Comparison of ENCODE assay signal across 8 mouse cellular contexts in genomic region chr5:32745705-32746655, GRCm38 (mm10). TPM values are rescaled to one million over a fixed set of nuclear protein-coding genes. Genes with fewer than 3 reads are reported as not detected.
A peak's percentile ranks its signal among the peaks of the same experiment; 100 is the strongest.
DNase-seq lines count a peak whose midpoint lies in the region; ATAC-seq lines count a peak whose summit lies in the region.

No protein-coding gene starts in this region.

- H3K9ac ChIP-seq in embryonic facial prominence, embryonic 13.5 days, result peak overlapping the region; percentile 44; the same call in 1 of the 2 replicates
- 0 out of 2 replicates have a peak overlapping the region, but pooled peaks have one; percentile 14 for H3K9ac ChIP-seq in limb, embryonic 15.5 days
- no peak overlapping the region for H3K9ac ChIP-seq in midbrain, embryonic 15.5 days

- H3K4me2 ChIP-seq in embryonic facial prominence, embryonic 13.5 days, result peak overlapping the region; percentile 41
- H3K4me2 ChIP-seq in limb, embryonic 15.5 days, result peak overlapping the region; percentile 45
- H3K4me2 ChIP-seq in midbrain, embryonic 15.5 days, result peak overlapping the region; percentile 19; the same call in 1 of the 2 replicates

- H3K27me3 ChIP-seq in embryonic facial prominence, embryonic 13.5 days, result no peaks in the 10 kb centered on the region
- no peaks in the 10 kb centered on the region for H3K27me3 ChIP-seq in limb, embryonic 15.5 days
- H3K27me3 ChIP-seq in midbrain, embryonic 15.5 days (replicated peaks), result no peaks in the 10 kb centered on the region

- DNase-seq in cerebellum, adult 11 months, result peak; percentile 28
- DNase-seq in heart, adult 8-10 months (ENCODE audit: low spot score), result peak; percentile 92
- peak; percentile 78 for DNase-seq in kidney, adult 9 months
- peak; percentile 24 for DNase-seq in spleen, adult 12 weeks (ENCODE audit: low spot score)

- ATAC-seq in cerebellum, adult (ENCODE audit: insufficient number of reproducible peaks, low FRiP score, low TSS enrichment), result no peak; the same call in 1 of the 2 replicates
- no peak; the same call in 1 of the 2 replicates for ATAC-seq in embryonic facial prominence, embryonic 13.5 days (ENCODE audit: insufficient number of reproducible peaks, insufficient read depth, low FRiP score, low TSS enrichment, low read depth)
- ATAC-seq in limb, embryonic 15.5 days (ENCODE audit: insufficient number of reproducible peaks, low FRiP score, low TSS enrichment, low read depth), result peak; percentile 70
- peak; percentile 34; the same call in 1 of the 2 replicates for ATAC-seq in midbrain, embryonic 15.5 days (replicated peaks)

- WGBS in embryonic facial prominence, embryonic 13.5 days, result 12% methylated on average over 10 of the region's 10 CpGs
- WGBS in limb, embryonic 15.5 days, result 17% methylated on average over 10 of the region's 10 CpGs
- WGBS in midbrain, embryonic 15.5 days, result 14% methylated on average over 9 of the region's 10 CpGs

- H3K4me1 ChIP-seq in embryonic facial prominence, embryonic 13.5 days, result peaks cover 15% of the 10 kb centered on the region
- H3K4me1 ChIP-seq in limb, embryonic 15.5 days, result peaks cover 10% of the 10 kb centered on the region; the same call in 1 of the 2 replicates
- peaks cover 12% of the 10 kb centered on the region for H3K4me1 ChIP-seq in midbrain, embryonic 15.5 days

- no peaks in the 10 kb centered on the region for H3K9me3 ChIP-seq in embryonic facial prominence, embryonic 13.5 days
- H3K9me3 ChIP-seq in limb, embryonic 15.5 days, result no peaks in the 10 kb centered on the region
- no peaks in the 10 kb centered on the region for H3K9me3 ChIP-seq in midbrain, embryonic 15.5 days

- peak overlapping the region; percentile 26 for H3K4me3 ChIP-seq in embryonic facial prominence, embryonic 13.5 days
- peak overlapping the region; percentile 36 for H3K4me3 ChIP-seq in limb, embryonic 15.5 days
- H3K4me3 ChIP-seq in midbrain, embryonic 15.5 days, result peak overlapping the region; percentile 22

- peak overlapping the region; percentile 22; the same call in 1 of the 2 replicates for H3K27ac ChIP-seq in embryonic facial prominence, embryonic 13.5 days
- H3K27ac ChIP-seq in limb, embryonic 15.5 days, result peak overlapping the region; percentile 79
- 0 out of 2 replicates have a peak overlapping the region, but pooled peaks have one; percentile 27 for H3K27ac ChIP-seq in midbrain, embryonic 15.5 days

- no peaks in the 10 kb centered on the region for H3K36me3 ChIP-seq in embryonic facial prominence, embryonic 13.5 days
- no peaks in the 10 kb centered on the region for H3K36me3 ChIP-seq in limb, embryonic 15.5 days
- H3K36me3 ChIP-seq in midbrain, embryonic 15.5 days (replicated peaks), result no peaks in the 10 kb centered on the region

RNA-seq across cellular contexts. Expression of gene Pisd, which starts 39.5 kb away (rescaled TPM):
- 51.2 and 56.4 TPM in 2 replicates for polyA plus RNA-seq in embryonic facial prominence, embryonic 13.5 days (2015; fragmentation: Nextera tagmentation; extraction: Ambion mirVana)
- 10 to 100 TPM; 28.9 to 38.1 (median 32.7) TPM for total RNA-seq in heart, adult 8-10 months (2022)
- polyA plus RNA-seq in limb, embryonic 15.5 days (2015; fragmentation: Nextera tagmentation; extraction: Ambion mirVana), result 56.9 and 57.6 TPM in 2 replicates
- 106 and 114 TPM in 2 replicates for polyA plus RNA-seq in midbrain, embryonic 15.5 days (2015; fragmentation: Nextera tagmentation; extraction: Ambion mirVana)

Comparison
In these comparisons a context has a peak if more than half of its experiments do, and no peak if none do; other contexts are left out.
1. DNase-seq: peak in every context shown above with its lines; median percentile 92 in heart, adult 8-10 months; 78 in kidney, adult 9 months; 28 in cerebellum, adult 11 months; 24 in spleen, adult 12 weeks.
2. ATAC-seq: peak in limb, embryonic 15.5 days (single experiment) and midbrain, embryonic 15.5 days (single experiment); none in cerebellum, adult (single experiment) and embryonic facial prominence, embryonic 13.5 days (single experiment).
3. H3K27ac ChIP-seq: peak in every context shown above with its lines; median percentile 79 in limb, embryonic 15.5 days; 27 in midbrain, embryonic 15.5 days; 22 in embryonic facial prominence, embryonic 13.5 days.
4. Peak in every context shown above with its lines, with median percentiles within 50 percentile points of each other: H3K4me2 ChIP-seq and H3K4me3 ChIP-seq.